Mouse (Mus musculus) limb, embryonic 12.5 days (tissue): Measurements from ENCODE around the gene 4930503B20Rik. TPM values are rescaled to one million over a fixed set of nuclear protein-coding genes. Genes with fewer than 3 reads are reported as not detected.

ENCODE experiments used
- ATAC-seq: fragments of 200-750 bp; cut with Nextera tagmentation; 2 replicates; pipeline ENCODE4 v1.8.0; 2017; ENCODE audit warnings: low read depth, moderate TSS enrichment; ENCODE audit not compliant: insufficient number of reproducible peaks, insufficient read depth, low FRiP score, low TSS enrichment
- H3K27ac ChIP-seq: fragments of 300-500 bp; sonication (generic); 2 replicates; pipeline ENCODE4 v1.5.1; 2016; ENCODE audit warnings: mild to moderate bottlenecking, moderate library complexity
- H3K27me3 ChIP-seq: fragments of 300-500 bp; sonication (generic); 2 replicates; pipeline ENCODE4 v1.6.1; 2016; ENCODE audit warnings: mild to moderate bottlenecking, moderate library complexity
- H3K36me3 ChIP-seq: fragments of 300-500 bp; sonication (generic); 2 replicates; pipeline ENCODE4 v1.6.1; 2016; ENCODE audit warnings: mild to moderate bottlenecking, moderate library complexity
- H3K4me1 ChIP-seq: fragments of 300-500 bp; sonication (generic); replicated peaks from 2 replicates; pipeline ENCODE4 v1.6.1; 2016
- H3K4me2 ChIP-seq: fragments of 300-500 bp; sonication (generic); 2 replicates; pipeline ENCODE4 v1.6.1; 2016; ENCODE audit warnings: mild to moderate bottlenecking, moderate library complexity
- H3K4me3 ChIP-seq: fragments of 300-500 bp; sonication (generic); replicated peaks from 2 replicates; pipeline ENCODE4 v1.5.1; 2016; ENCODE audit warnings: mild to moderate bottlenecking
- H3K9ac ChIP-seq: fragments of 300-500 bp; sonication (generic); replicated peaks from 2 replicates; pipeline ENCODE4 v1.6.1; 2016; ENCODE audit warnings: mild to moderate bottlenecking, moderate library complexity
- H3K9me3 ChIP-seq: fragments of 300-500 bp; sonication (generic); 2 replicates; pipeline ENCODE4 v1.6.1; 2016; ENCODE audit warnings: mild to moderate bottlenecking, moderate library complexity
- WGBS: fragments of 180-500 bp; shearing (Covaris S2); methylation state at CpG from one replicate; pipeline ENCODE4 v1.1.7; 2016; 5-methylcytosine and 5-hydroxymethylcytosine counted together
- polyA plus RNA-seq: library from polyadenylated mRNA; unstranded; fragments of >200 nt; fragmentation: Nextera tagmentation; extraction: Ambion mirVana; gene quantifications from 2 replicates; pipeline ENCODE4 v1.2.1, GENCODE M21; 2016

Gene 4930503B20Rik
- polyA plus RNA-seq, 1 experiment from 2014 or later: not detected

DNA sequence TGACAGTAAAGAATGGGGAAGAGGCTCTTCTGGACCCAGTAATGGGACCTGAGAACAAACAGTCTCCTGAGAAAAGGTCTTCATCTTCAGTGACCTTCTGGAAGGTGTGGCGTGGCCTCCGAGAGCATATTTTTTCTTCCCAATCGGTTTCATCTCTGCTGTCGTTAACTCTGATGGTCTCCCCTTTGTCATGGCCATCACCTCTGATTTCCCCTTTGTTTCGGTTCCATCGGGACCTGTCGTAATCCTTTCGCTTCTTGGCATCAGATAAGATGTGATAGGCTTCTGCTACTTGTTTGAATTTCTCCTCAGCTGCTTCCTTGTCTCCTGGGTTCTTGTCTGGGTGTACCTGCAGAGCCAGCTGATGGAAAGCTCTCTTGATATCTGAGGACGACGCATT, 401 bp downstream of the 4930503B20Rik start:
- WGBS: 88% methylated on average over 10 of the region's 10 CpGs
- Histone ChIP-seq H3K36me3 (no peaks in the 10 kb centered on the region), H3K4me2 (no peak overlapping the region), H3K4me1 (no peaks in the 10 kb centered on the region), H3K27me3 (peaks cover 3% of the 10 kb centered on the region; the same call in 1 of the 2 replicates), H3K9ac (no peak overlapping the region), H3K4me3 (no peak overlapping the region), H3K9me3 (no peaks in the 10 kb centered on the region), H3K27ac (no peak overlapping the region)
- ATAC-seq: no peak

DNA sequence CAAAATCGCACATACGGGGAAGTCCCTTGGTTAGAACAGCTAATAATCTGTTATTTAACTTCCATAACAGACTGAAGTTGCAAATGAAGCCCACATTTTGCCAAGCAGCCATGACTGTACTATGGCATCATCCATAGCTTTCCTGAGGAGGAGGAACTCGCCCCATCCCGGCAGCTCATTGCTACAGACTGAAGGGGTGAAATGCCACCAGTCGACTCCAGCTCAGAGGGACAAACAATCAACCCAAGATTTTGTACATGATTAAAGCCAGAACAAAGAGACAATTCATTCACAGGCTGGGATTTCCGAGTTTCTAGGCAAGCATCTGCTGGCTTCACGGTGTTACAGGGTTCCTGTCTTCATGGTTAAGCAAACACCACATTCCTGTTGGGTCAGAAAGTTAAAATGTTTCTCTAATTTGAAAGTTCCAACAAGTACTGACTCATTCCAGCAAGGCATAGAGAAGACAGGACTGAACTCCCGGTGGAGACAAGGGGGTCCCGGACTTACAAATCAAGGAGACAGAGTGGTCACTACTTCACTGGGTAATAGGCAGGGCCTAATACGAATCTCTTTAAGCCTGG, 1.7 kb downstream of the 4930503B20Rik start:
- Histone ChIP-seq H3K9ac (no peak overlapping the region), H3K27ac (no peak overlapping the region), H3K36me3 (no peaks in the 10 kb centered on the region), H3K4me3 (no peak overlapping the region), H3K4me2 (no peak overlapping the region), H3K4me1 (no peaks in the 10 kb centered on the region), H3K27me3 (peaks cover 3% of the 10 kb centered on the region; the same call in 1 of the 2 replicates), H3K9me3 (no peaks in the 10 kb centered on the region)
- ATAC-seq: no peak
- WGBS: 81% methylated on average over 10 of the region's 10 CpGs

- no peak overlapping the region for H3K9ac ChIP-seq
- H3K4me3 ChIP-seq: no peak overlapping the region
- no peaks in the 10 kb centered on the region for H3K4me1 ChIP-seq
- no peak overlapping the region for H3K27ac ChIP-seq
- no peak overlapping the region for H3K4me2 ChIP-seq
- no peaks in the 10 kb centered on the region for H3K36me3 ChIP-seq
- peaks cover 4% of the 10 kb centered on the region; the same call in 1 of the 2 replicates for H3K9me3 ChIP-seq
- no peaks in the 10 kb centered on the region for H3K27me3 ChIP-seq
- WGBS: 32% methylated on average over 4 of the region's 4 CpGs
- ATAC-seq: no peak
Measured at GRCm38 (mm10) chr3:146641818-146642427, 9.2 kb downstream of the 4930503B20Rik start.

GRCm38 (mm10) chr3:146632506-146632905, 18.6 kb downstream of the 4930503B20Rik start:
- no peak overlapping the region for H3K4me3 ChIP-seq
- no peaks in the 10 kb centered on the region for H3K4me1 ChIP-seq
- H3K9ac ChIP-seq: no peak overlapping the region
- H3K9me3 ChIP-seq: no peaks in the 10 kb centered on the region
- no peaks in the 10 kb centered on the region for H3K27me3 ChIP-seq
- no peak for ATAC-seq
- WGBS: 81% methylated on average over 5 of the region's 5 CpGs
- H3K27ac ChIP-seq: no peak overlapping the region
- no peaks in the 10 kb centered on the region for H3K36me3 ChIP-seq
- no peak overlapping the region for H3K4me2 ChIP-seq

GRCm38 (mm10) chr3:146628227-146628982, 22.7 kb downstream of the 4930503B20Rik start:
- H3K9ac ChIP-seq: no peak overlapping the region
- H3K4me3 ChIP-seq: no peak overlapping the region
- 83% methylated on average over 8 of the region's 8 CpGs for WGBS
- no peak overlapping the region for H3K27ac ChIP-seq
- no peaks in the 10 kb centered on the region for H3K4me1 ChIP-seq
- no peak overlapping the region for H3K4me2 ChIP-seq
- H3K36me3 ChIP-seq: no peaks in the 10 kb centered on the region
- no peaks in the 10 kb centered on the region for H3K27me3 ChIP-seq
- ATAC-seq: no peak
- H3K9me3 ChIP-seq: no peaks in the 10 kb centered on the region

DNA sequence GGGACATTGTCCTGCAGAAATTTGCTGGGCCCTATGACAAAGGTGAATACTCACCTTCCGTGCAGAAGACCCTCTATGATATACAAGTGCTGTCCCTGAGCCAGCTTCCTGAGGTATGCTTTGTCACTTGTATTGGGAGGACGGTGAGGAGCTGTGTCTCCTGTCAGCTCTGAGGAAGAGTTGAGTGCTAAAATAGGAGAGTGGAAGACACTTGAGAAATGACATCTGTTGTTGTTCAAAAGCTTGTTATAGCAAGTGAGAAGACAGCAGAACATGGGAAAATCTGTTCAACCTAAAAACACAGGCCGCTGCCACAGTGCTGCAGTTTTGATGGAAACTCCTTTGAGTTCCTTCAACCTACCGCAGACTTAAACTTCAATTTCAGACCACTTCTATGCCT, 25.4 kb downstream of the 4930503B20Rik start:
- no peaks in the 10 kb centered on the region for H3K36me3 ChIP-seq
- no peaks in the 10 kb centered on the region for H3K4me1 ChIP-seq
- no peaks in the 10 kb centered on the region for H3K27me3 ChIP-seq
- 94% methylated on average over 4 of the region's 4 CpGs for WGBS
- no peak overlapping the region for H3K27ac ChIP-seq
- H3K9ac ChIP-seq: no peak overlapping the region
- no peak for ATAC-seq
- H3K9me3 ChIP-seq: no peaks in the 10 kb centered on the region
- no peak overlapping the region for H3K4me2 ChIP-seq
- H3K4me3 ChIP-seq: no peak overlapping the region

DNA sequence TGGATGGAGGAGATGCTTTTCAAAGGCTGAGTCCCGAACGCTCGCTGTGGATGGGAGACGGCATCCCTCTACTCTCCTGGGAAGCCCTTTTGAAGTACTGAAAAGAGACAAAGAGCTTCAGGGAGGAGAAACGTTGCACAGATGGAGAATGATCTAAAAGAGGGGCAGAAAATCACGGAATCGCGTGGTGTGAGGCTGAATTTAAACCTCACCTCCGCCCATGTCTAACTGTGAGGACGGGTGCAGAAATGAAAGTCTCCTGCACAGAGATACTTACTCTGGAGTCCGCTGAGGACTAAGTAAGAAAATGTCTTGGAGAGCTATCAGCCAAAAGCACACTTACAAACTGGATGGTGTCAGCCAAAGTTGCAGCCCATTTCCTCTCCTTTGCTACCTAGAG, 29.2 kb downstream of the 4930503B20Rik start:
- H3K27ac ChIP-seq: no peak overlapping the region
- H3K9ac ChIP-seq: no peak overlapping the region
- H3K36me3 ChIP-seq: no peaks in the 10 kb centered on the region
- H3K4me2 ChIP-seq: no peak overlapping the region
- H3K4me1 ChIP-seq: no peaks in the 10 kb centered on the region
- H3K4me3 ChIP-seq: no peak overlapping the region
- H3K27me3 ChIP-seq: no peaks in the 10 kb centered on the region
- WGBS: 86% methylated on average over 11 of the region's 11 CpGs
- H3K9me3 ChIP-seq: no peaks in the 10 kb centered on the region
- ATAC-seq: no peak

DNA sequence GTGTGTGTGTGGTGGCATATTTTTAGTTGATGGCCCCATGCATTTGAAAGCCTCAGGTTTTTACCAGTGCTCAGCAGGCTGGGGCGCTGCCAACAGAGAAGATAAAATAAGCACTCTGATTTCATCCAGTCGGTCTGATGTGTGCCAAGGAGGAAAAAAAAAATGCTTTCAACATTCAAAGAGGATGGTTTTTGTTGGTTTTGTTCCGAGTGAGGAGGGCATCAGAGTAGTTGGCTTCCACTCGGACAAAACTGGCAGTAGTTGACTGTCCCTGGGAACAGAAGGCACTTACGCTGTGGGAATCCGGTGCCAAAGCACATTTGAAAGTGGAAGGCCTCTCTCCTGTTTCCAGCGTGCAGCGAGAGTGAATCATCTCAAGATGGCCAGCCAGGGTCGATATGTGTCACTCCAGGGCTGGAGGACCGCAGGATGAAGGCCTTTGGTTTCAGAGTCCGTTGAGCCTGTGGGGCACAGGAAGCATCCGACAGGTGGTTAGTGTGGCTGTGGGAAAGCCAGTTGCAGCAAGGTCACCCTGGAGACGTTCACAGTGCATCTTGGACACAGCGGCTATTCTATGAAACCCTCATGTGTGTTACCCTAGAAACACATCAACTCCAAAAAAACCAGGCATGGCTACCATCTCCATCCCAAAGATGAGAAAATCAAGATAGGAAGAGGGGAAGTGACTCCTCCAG, 30.4 kb downstream of the 4930503B20Rik start:
- WGBS: 90% methylated on average over 14 of the region's 14 CpGs
- Histone ChIP-seq H3K27me3 (no peaks in the 10 kb centered on the region), H3K4me1 (no peaks in the 10 kb centered on the region), H3K9ac (no peak overlapping the region), H3K36me3 (no peaks in the 10 kb centered on the region), H3K9me3 (no peaks in the 10 kb centered on the region), H3K27ac (no peak overlapping the region), H3K4me3 (no peak overlapping the region), H3K4me2 (no peak overlapping the region)
- no peak for ATAC-seq

DNA sequence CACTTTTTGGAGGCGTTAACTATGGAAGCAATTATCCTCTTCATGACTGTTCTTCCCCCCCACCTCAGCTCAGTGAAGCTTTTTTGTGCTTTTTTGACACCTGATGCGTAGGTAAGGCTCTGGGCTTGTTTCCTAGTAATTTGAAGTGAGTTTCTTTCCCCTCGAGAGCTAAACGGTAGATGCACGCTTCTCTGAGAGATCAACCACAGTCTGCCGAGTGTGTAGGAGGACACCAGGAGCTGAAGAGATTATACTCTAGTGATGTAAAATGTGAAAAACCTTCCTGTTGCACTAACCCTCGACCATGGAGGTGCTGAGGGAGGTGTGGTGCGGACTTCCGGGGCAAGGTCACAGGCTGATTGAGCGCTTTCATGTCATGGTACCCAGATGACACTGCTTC, 31.0 kb downstream of the 4930503B20Rik start:
- H3K27ac ChIP-seq: no peak overlapping the region
- H3K27me3 ChIP-seq: no peaks in the 10 kb centered on the region
- no peaks in the 10 kb centered on the region for H3K4me1 ChIP-seq
- 89% methylated on average over 10 of the region's 10 CpGs for WGBS
- H3K4me3 ChIP-seq: no peak overlapping the region
- H3K9ac ChIP-seq: no peak overlapping the region
- no peaks in the 10 kb centered on the region for H3K9me3 ChIP-seq
- H3K36me3 ChIP-seq: no peaks in the 10 kb centered on the region
- no peak for ATAC-seq
- no peak overlapping the region for H3K4me2 ChIP-seq

DNA sequence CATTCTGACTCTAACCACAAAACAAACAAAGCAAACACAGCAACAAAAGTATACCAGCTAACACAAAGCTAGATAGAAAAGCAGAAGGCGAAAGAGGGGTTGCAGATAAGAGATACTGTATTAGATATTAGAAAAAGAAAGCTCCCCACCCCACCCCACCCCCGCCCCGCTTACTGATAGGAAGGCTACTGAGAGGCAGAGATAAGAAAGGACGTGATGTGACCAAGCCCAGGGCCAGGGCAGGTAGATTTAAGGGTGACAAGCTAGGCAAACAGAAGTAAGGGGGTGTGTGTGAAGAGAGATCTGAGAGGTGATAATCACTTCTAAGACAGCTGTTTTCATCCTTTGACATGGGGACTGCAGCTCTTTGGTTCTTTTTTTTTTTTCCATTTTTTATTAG, 32.8 kb downstream of the 4930503B20Rik start:
- 75% methylated on average over 4 of the region's 4 CpGs for WGBS

DNA sequence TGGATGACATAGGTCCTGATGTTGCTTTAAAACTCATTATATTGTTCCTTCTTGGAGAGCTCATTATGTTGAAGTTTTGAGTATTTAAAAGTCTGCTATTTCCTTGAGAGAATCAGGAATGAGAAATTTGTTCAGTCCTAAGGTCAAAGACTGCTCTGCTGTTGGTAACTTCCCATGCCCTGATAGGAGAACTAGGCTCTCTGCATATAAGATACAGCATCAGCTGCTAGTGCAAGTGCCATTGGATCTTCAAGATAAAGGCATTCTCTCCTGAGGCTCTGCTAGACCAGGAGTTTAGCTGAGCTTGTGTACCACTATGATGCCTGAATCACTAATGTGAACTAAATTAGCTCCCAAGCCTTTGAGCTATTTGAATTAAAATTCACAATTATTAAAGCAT, 33.2 kb downstream of the 4930503B20Rik start:
- no peaks in the 10 kb centered on the region for H3K36me3 ChIP-seq

More for the DNA sequence above, 32.8 kb downstream of the 4930503B20Rik start:
- no peak overlapping the region for H3K4me3 ChIP-seq
- H3K4me2 ChIP-seq: no peak overlapping the region
- no peak overlapping the region for H3K9ac ChIP-seq
- no peaks in the 10 kb centered on the region for H3K27me3 ChIP-seq
- H3K27ac ChIP-seq: no peak overlapping the region
- no peak for ATAC-seq
- H3K4me1 ChIP-seq: no peaks in the 10 kb centered on the region
- H3K9me3 ChIP-seq: no peaks in the 10 kb centered on the region
- H3K36me3 ChIP-seq: no peaks in the 10 kb centered on the region

More for the DNA sequence above, 33.2 kb downstream of the 4930503B20Rik start:
- H3K27ac ChIP-seq: no peak overlapping the region
- H3K9ac ChIP-seq: no peak overlapping the region
- no peaks in the 10 kb centered on the region for H3K9me3 ChIP-seq
- H3K4me2 ChIP-seq: no peak overlapping the region
- H3K4me1 ChIP-seq: no peaks in the 10 kb centered on the region
- no peaks in the 10 kb centered on the region for H3K27me3 ChIP-seq
- H3K4me3 ChIP-seq: no peak overlapping the region
- no peak for ATAC-seq
